Mouse (Mus musculus): ENCODE measurements at regions not wholly inside any gene's neighbourhood (a gene's known extent, or its start where the extent isn't known, plus 50 kb on each side); places are given as distances from the start of the nearest gene placed in this dataset.

- TF ChIP-seq CTCF (IDR thresholded peaks at IDR 0.05 in 2 of 3, conservative IDR thresholded peaks at IDR 0.05 in 1 of 3; ENCODE audit: control insufficient read depth in 1 of 3, insufficient read depth in 1 of 3, low read depth in 2 of 3, low read length in 3 of 3, poor library complexity in 1 of 3, severe bottlenecking in 1 of 3), result no peak
- no peak for TF ChIP-seq BHLHE40 (IDR thresholded peaks at IDR 0.05; ENCODE audit: borderline replicate concordance, low read depth, low read length)
- TF ChIP-seq GATA1 (IDR thresholded peaks at IDR 0.05; ENCODE audit: low read depth, low read length), result no peak
- no peak for TF ChIP-seq POLR2AphosphoS5 (IDR thresholded peaks at IDR 0.05; ENCODE audit: borderline replicate concordance, low read depth, low read length)
- TF ChIP-seq ZKSCAN1 (IDR thresholded peaks at IDR 0.05; ENCODE audit: low read depth, low read length), result no peak
- TF ChIP-seq ZNF384 (IDR thresholded peaks at IDR 0.05; ENCODE audit: low read depth, low read length), result no peak
- no peak for TF ChIP-seq SIN3A (IDR thresholded peaks at IDR 0.05; ENCODE audit: low read length)
- no peak for TF ChIP-seq EP300 (IDR thresholded peaks at IDR 0.05; ENCODE audit: low read depth in 1 of 2, low read length in 2 of 2)
- TF ChIP-seq TCF12 (IDR thresholded peaks at IDR 0.05; ENCODE audit: low read depth, low read length), result no peak
- no peak for TF ChIP-seq E2F4 (IDR thresholded peaks at IDR 0.05; ENCODE audit: borderline replicate concordance, low read depth, low read length)
Observed at GRCm38 (mm10) chr4:71640521-71640920, 117.2 kb downstream of the Gm11232 start.

Measured in MEL (cell line).